Mouse (Mus musculus): ENCODE data around the gene Abat.
"Not testable (repeated sequence)": the region's sequence is repeated elsewhere in the genome, so short reads cannot be mapped to it uniquely, and the experiment has no call there.

DNA sequence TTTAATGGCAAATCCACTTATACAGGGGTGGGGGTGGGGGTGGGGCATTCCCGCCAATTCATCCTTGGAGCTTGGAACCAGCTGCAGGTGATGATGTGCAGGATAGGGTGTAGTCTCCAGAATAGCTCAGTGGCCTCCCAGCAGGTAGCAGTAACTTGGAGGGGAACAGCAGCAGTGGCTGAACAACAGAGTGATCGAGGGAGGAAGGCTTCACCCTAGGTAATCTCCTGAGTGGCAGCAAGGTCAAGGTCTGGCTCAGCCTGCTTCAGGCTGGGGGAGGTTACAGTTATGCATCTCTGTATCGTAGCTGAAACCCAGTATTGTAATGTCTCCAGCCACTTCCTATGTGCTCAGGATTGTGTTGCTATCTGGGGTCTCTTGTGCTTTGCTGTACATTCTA is 49.6 kb downstream of the Abat start:
- TF ChIP-seq ZNF384 (IDR thresholded peaks at IDR 0.05; ENCODE audit: low read depth, low read length); MAFK (IDR thresholded peaks at IDR 0.05; ENCODE audit: insufficient read depth, low read depth, low read length): not testable (repeated sequence)
